Mouse (Mus musculus): ENCODE measurements around the gene Tpcn2.
A peak's percentile ranks its signal among the peaks of the same experiment; 100 is the strongest.

Tpcn2 gene

DNA sequence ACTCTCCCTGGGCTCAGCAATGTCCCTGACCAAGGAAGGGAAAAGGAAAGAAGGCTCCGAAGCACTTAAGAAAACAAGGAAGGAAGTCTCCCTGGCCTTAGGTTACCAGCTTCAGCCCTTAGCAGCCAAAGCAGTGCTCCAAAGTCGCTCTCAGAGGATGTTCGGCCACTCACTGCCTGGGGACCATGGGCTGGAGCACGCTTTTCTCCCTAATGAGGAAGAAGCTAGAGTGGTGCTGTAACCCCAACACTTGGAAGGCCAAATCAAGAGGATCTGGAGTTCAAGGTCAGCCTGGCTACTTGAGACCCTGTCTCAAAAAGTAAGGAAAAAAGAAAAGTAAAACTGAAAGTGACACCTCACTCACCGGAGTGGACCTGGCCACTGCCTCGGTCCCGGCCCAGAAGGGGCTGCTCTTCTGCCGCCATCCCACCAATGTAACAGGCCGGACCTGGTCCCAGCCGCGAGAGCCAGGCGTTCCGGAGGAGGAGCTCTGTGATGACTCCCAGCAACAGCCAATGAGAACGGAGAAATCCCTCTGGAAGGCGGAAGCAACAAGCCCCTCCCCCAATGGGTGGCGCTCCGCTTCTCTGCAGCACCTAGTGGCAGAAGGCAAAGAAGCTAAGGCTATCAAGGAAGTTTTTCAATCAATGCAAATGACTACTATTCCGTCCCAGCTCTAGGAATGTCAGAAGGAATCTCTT is at the start of gene Tpcn2:
Gene Tpcn2 (minus strand): TSS at position 525 of the 701 bp plus-strand sequence.
- DNase-seq (ENCODE audit: low spot score), result peak; percentile 93

DNA sequence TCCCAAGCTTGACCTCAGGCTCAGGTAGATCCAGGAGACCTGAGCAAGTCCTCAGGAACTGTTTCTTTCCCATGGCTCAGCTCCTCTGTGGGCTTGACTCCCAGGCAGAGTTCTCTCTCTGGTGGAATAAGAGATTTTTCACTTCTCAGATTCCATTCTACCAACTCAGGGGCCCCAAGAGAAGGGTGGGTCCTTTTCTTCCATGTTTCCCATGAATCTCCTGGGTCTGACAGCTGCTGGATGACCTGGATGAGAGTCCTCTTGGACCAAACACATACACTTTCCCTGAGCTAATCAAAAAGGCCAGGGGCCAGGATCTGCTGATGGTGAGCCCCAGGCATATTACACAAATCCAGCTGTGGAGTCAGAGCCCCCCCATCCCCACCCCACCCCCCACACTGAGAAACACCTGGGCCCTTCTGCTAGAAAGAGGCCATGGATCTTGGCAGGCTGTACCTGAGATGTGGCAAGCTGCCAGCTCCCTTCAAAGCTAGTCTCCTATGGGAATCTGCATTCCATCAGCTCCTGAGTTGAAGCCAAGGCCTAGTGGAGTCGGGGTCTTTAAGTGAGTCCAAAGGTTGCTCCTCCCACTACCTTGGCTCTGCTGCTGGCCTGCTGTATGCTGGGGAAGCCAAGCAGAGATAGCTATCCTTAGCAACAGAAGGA is 48.7 kb upstream of the Tpcn2 start:
- DNase-seq (ENCODE audit: low spot score), result no peak

DNA sequence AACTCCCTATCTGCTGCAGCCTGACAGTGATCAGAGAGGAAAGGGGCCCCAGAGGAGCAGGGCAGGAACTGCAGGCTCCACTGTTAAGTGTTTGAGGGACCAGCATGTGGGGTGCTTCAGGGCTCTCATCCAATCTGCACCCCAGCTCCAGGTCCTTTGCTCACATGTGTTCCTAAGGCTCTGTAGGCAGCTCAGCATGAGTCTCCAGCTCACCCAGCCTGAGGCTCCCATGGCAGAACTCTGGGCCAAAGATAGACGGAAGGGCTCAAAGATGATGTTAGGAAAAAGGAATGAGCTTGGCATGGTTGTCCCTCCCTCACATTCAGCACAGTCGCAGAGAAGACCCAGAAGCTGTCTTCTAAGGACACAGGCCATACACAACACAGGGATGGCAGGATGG is 46.8 kb upstream of the Tpcn2 start:
- no peak for DNase-seq (ENCODE audit: low spot score)

- no peak for DNase-seq (ENCODE audit: low spot score)
Measured at GRCm38 (mm10) chr7:145329982-145330381, 46.2 kb upstream of the Tpcn2 start.

GRCm38 (mm10) chr7:145325697-145326096 is 41.9 kb upstream of the Tpcn2 start:
- no peak for DNase-seq (ENCODE audit: low spot score)

GRCm38 (mm10) chr7:145323607-145324006 is 39.8 kb upstream of the Tpcn2 start:
- no peak for DNase-seq (ENCODE audit: low spot score)

DNA sequence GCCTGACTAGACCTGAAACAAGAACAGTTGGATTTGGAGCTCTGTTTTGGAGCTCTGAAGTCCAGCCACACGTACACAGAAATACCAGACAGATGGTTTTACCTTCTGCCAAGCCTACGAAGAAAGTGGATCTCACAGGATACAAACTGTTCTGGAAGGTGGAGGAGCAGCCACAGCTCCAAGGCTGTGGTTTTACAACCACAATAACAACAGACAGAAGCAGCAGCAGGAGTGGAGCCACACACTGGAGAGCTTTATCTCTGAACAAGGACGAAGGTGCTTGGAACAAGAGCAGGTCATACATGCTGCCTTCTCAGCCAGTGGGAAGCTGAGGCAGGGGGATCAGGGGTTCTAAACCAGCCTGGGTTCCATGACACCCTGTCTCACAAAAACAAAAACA is 35.7 kb upstream of the Tpcn2 start:
- DNase-seq (ENCODE audit: low spot score), result no peak

DNA sequence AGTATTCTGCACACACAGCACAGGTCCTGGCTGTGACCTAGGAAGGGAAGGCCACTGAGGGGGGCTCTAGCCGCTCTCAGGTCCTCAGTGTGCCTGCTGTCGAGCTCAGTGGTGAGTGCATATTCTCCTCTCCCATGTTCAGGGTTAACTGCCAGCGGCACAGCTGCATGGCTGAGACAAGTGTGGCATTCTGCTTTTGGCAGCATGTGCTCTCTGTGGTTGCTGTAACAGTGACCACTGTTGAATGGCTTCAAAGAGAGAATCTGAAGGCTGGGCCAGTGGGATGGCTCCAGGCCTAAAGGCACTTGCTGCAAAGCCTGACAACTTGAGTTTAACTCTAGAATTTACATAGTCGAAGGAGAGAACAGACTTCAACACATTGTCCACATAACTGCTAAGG is 33.7 kb upstream of the Tpcn2 start:
- peak; percentile 38 for DNase-seq (ENCODE audit: low spot score)

- no peak for DNase-seq (ENCODE audit: low spot score)
Measured at GRCm38 (mm10) chr7:145314785-145315411, 31.1 kb upstream of the Tpcn2 start, which contains the start of gene Mrgprd. Gene Mrgprd (plus strand): TSS chr7:145314835.

DNA sequence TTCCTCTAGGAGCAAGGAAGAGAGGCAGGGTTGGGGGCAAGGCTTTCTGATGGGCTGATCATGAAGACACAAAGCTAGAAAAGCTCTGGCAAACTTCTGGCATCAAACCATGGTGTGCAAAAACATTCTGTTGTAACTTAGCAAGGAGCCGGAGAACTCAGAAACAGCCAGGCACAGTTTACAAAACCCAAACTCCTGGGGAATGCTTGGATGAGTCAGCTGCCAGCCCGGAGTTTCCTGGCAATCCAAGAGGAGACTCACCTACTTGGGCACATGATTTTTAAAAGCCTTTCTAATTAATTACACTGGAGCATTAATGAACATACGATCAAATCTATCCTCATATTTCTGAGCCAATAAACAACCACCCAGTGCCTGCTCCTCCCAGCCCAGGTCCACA is 28.3 kb upstream of the Tpcn2 start:
- peak; percentile 41 for DNase-seq (ENCODE audit: low spot score)

DNA sequence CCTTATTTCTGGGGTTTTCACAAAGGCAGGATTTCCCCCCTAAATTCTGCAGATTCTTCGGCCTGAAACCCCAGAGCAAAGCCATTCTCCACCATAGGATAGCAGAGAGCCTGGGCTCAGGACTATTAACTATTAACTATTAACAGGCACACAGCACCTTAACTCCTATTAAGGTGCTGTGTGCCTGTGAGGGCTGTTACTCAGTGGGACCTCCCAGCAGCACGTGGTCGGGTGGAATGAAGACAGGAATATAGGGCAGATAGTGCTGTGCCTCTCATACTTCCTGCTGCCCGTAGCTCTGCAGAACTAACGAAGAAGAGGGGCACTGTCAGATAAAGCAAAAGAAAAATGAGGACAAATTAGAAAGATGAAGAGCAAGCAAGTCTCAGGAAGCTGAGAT is 26.7 kb upstream of the Tpcn2 start:
- no peak for DNase-seq (ENCODE audit: low spot score)

GRCm38 (mm10) chr7:145309877-145310276 is 26.1 kb upstream of the Tpcn2 start:
- no peak for DNase-seq (ENCODE audit: low spot score)

GRCm38 (mm10) chr7:145308866-145309265 is 25.1 kb upstream of the Tpcn2 start:
- DNase-seq (ENCODE audit: low spot score), result no peak

- DNase-seq (ENCODE audit: low spot score), result no peak
Measured at GRCm38 (mm10) chr7:145308061-145308675, 24.4 kb upstream of the Tpcn2 start.

DNA sequence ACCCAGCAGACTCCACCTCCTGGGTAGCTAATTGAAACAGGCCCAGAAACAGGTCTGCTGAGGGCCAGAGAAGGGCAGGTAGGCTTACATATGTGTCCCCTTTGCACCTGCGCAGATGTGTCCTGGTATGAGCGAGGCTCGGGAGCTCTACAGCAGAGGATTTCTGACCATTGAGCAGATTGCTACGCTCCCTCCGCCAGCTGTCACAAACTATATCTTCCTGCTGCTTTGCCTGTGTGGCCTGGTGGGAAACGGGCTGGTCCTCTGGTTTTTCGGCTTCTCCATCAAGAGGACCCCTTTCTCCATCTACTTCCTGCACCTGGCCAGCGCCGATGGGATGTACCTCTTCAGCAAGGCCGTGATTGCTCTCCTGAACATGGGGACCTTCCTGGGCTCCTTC is 23.8 kb upstream of the Tpcn2 start:
- no peak for DNase-seq (ENCODE audit: low spot score)

DNA sequence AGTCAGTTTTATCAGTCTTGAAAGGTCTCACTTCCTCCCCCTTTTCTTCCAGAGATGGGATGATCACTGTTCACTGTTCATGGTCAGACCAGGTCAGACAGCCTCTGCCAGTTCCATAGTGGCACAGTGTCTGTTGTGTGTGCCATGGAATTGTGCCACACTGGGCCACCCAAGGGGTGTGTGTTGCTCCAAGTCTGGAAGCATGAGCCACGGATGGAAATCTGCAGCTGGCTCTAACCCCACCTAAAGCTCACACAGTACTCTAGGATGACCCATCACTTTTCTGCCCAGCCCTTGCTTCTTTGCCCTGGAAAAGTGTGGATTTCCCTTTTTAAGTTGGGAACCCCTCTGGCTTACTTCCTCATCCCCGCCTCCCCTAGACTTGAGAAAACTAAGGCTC is 20.3 kb upstream of the Tpcn2 start:
- no peak for DNase-seq (ENCODE audit: low spot score)

GRCm38 (mm10) chr7:145302488-145303285 is 18.9 kb upstream of the Tpcn2 start:
- DNase-seq (ENCODE audit: low spot score), result peak; percentile 62

DNA sequence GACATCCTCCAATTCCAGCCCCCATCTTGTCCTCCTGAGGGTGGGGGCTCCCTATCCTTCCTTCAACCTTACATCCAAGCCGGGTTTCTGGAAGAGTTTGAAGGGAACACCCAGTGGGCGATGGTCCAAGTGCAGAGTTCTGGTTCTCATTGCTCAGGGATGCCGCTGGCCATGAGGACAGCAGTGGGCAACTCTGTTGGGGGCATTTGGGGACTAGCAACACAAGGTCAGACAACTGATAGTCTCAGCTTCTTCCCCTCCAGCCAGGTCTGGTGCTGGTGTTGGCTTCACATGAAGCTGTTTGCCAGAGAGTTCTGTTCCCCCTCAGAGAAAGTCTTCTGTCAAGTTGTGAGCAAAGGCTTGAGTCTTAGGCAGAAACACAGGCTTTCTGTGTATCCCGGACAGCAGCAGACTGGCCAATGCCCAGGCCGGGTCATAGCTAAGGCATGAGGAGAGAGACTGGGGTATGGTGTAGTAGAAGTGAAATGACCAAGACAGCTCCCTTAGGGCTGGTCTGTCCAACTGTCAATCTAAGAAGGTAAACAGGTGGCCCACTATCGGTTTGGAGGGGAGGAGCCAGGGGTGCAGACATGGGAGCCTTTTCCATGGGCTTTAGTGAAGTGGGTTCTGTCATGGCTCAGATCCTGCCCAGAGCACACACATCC is 17.7 kb upstream of the Tpcn2 start:
- peak; percentile 60 for DNase-seq (ENCODE audit: low spot score)

DNA sequence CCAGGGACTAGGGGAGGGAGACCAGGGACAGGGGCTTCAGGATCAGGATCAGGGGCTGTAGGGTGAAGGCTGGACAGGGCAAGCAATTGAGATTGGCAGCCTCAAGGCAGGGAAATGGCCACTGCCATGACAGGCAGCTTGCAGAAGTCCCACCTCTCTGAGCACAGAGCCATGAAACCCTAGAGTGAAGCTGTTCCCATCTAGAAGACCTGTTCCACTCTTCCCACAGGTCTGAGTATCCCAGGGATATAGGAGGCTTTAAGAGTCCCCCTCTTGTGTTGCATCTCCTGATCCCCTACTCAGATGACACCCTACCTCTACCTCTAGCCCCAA is 17.2 kb upstream of the Tpcn2 start:
- no peak for DNase-seq (ENCODE audit: low spot score)

- peak; percentile 90 for DNase-seq (ENCODE audit: low spot score)
Measured at GRCm38 (mm10) chr7:145300321-145301007, 16.7 kb upstream of the Tpcn2 start, which contains the start of gene Mrgprf. Gene Mrgprf (plus strand): TSS chr7:145300828.
